Mouse (Mus musculus): Measurements from ENCODE around the gene Tcap. TPM values are rescaled to one million over a fixed set of nuclear protein-coding genes. Genes with fewer than 3 reads are reported as not detected.

Tcap gene
- 10 to 100 TPM in 2 of 4 experiments, 1 to 10 TPM in 2; 1.2 to 15.3 (median 8.3) TPM for total RNA-seq (2022)

DNA sequence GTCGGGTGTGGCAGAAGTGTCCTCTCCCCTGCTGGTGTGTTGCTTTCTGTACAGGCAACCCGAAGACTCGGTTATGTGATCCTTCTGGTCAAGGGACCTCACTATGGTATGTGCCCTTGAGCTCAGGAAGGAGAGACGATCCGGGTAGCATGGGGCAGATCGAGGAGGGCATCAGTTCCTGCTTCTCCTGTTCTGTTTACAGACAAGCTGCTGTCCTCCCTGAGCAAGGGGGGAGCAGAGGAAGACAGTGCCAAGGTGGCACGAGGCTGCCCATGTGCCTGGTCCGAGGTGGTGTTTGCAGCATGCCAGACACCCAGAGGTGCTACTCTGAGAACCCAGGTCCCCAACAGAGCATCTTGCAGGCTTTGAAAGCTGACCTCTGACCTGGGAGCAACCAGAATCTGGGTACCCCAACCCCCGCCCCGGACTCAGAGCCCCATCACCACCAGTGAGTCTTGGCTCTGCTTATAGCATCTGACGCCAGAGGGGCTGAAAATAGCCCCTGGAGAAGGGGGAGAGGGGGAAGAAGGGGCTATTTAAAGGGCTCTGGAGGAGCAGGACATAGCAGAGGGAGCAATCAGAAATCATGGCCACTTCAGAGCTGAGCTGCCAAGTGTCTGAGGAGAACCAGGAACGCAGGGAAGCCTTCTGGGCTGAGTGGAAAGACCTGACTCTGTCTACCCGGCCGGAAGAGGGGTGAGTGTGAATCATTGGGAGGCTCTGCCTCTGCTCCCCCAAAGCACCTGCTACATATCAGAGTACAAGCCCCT is at the start of gene Tcap:
Tcap (plus strand) TSS at position 551 of the 770 bp plus-strand sequence.
- DNase-seq (ENCODE audit: low spot score in 2 of 2) = no peak

DNA sequence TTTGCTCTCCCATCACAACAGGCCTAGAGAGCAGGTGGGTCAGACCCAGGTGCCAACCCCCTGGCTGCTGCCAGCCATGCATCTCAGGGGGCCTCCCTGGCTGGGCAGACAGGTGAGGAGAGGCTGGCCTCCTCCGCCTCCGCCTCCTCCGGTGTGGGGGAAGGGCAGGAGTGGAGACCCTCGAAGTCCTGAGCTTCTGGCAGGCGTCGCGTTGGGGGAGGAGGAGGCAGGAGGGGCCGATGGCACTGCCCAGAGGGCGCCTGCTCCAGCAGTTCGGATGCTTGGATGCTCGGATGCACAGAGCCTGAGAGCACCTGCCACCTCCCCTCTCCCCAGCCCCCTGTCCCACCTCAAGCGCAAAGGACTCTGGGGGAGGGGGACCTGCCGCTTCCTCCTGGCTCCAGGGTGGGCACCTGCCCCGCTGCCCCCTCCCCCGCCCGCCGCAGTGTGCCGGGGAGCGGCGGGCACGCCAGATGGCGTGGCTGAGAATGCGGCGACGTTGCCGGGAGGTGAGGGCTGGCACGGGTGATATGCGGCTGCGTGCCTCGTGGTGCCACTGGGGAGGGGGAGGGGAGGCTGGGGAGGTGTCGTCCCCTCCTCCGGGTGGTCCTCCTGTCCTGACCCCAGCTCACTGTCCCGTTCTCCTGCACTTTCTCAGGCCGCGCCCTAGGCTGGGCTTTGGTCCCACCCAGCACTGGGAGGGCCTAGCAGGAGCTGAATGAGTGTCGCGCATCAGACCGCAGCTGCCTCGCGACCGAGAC is 49.5 kb upstream of the Tcap start:
- no peak for DNase-seq (ENCODE audit: low spot score in 2 of 2)

DNA sequence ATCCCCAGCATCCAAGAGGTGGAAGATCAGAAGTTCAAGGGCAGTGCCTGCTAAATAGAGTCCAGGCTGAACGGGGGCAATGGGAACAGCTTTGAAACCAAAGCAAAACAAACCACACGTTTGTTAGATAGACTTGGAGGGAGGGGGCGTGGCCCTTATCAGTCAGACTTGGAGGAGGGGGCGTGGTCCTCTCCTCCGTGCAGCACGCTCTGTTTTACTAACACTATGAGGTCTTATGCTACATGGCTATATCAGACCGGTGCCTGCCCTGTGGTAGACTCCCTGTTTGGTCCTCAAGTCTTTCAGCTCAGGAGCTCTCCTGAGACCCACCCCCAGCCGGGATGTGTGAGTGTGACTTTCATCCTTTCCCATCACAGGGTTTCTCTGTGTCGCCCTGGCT is 48.4 kb upstream of the Tcap start:
- DNase-seq (ENCODE audit: low spot score in 2 of 2) = no peak

GRCm38 (mm10) chr11:98336245-98337107 is 47.1 kb upstream of the Tcap start:
- no peak for DNase-seq (ENCODE audit: low spot score in 2 of 2)

- peak in 1 of 2 experiments; percentile 66 for DNase-seq (ENCODE audit: low spot score in 2 of 2)
Measured at GRCm38 (mm10) chr11:98338507-98338961, 45.1 kb upstream of the Tcap start.

DNA sequence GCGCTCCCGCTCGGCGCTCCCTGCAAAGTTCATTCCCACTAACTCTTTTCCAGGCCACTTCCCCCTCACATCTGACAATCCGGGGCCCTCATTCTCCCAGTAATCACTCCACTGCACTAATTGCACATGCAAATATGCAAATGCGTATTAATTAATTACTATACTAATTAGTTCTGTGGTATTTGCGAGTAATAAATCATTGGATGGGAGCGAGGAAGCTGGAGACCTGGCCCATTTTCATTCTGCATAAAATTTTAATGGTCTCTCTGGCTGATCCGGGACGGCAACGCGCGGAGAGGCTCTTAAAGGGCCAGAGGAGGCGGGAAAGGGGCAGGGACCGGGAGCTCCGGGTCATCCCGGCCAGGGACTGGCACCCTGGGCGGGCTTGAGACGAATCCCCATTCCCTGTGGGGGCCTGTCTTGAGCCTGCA is 44.5 kb upstream of the Tcap start:
- DNase-seq (ENCODE audit: low spot score in 2 of 2) = no peak

GRCm38 (mm10) chr11:98339679-98340287 is 43.8 kb upstream of the Tcap start:
- DNase-seq (ENCODE audit: low spot score in 2 of 2) = no peak

GRCm38 (mm10) chr11:98340597-98340996 is 43.0 kb upstream of the Tcap start:
- DNase-seq (ENCODE audit: low spot score in 2 of 2) = no peak

GRCm38 (mm10) chr11:98341174-98341573 is 42.4 kb upstream of the Tcap start:
- DNase-seq (ENCODE audit: low spot score in 2 of 2) = no peak

- DNase-seq (ENCODE audit: low spot score in 2 of 2) = peak; percentile 89 to 99
Measured at GRCm38 (mm10) chr11:98342000-98342945, 41.3 kb upstream of the Tcap start.

DNA sequence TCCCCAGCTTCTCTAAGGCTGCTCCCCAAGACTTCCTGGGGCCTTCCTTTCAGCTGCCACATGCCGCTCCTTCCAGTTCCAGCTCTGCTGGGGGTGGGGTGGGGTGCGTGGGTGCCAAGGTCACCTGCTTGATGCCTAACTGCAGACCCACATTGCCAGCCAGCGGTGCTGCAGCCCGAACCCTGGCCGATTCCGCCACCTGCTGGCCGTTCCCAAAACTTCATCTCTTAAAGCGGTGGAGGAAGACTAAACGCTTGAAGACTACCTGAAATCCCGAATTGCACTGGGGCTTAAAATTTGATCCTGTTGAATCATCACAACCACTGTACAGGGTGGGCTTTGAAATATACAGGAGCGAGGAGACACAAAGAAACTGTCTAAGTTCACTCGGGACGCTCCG is 38.4 kb upstream of the Tcap start:
- DNase-seq (ENCODE audit: low spot score in 2 of 2) = peak; percentile 73 to 83

- no peak for DNase-seq (ENCODE audit: low spot score in 2 of 2)
Measured at GRCm38 (mm10) chr11:98346168-98346567, 37.4 kb upstream of the Tcap start.

DNA sequence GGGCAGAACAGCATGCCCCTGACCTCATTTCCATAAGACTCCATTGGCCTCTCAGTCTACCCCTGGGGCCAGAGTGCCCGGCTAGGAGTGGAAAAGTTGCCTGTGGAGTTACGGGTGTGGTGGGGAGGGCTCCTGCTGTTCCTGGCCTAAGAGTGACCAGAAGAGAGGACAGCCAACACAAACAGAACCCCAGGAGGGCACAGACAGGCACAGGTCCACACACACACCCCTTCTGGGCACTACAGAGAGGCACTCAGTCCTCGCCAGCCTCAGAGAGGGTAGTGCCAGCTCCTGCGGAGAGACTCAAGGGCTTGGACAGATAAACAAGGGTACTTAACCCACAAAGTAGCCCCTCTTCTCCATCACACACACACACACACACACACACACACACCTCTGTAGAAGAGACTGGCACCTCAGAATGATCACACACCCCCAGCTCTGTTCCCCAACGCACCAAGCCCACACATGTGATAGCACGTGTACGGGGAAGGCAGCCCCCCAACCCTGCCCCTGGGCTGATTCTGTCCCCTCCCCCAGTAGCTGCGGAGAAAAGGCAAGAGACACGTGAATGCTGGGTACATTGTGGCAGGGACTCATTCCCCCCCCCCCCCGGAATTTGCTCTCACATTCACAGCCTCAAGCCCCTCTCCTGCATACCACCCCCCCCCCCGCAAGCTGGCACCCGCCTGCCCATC is 36.1 kb upstream of the Tcap start:
- DNase-seq (ENCODE audit: low spot score in 2 of 2) = no peak

DNA sequence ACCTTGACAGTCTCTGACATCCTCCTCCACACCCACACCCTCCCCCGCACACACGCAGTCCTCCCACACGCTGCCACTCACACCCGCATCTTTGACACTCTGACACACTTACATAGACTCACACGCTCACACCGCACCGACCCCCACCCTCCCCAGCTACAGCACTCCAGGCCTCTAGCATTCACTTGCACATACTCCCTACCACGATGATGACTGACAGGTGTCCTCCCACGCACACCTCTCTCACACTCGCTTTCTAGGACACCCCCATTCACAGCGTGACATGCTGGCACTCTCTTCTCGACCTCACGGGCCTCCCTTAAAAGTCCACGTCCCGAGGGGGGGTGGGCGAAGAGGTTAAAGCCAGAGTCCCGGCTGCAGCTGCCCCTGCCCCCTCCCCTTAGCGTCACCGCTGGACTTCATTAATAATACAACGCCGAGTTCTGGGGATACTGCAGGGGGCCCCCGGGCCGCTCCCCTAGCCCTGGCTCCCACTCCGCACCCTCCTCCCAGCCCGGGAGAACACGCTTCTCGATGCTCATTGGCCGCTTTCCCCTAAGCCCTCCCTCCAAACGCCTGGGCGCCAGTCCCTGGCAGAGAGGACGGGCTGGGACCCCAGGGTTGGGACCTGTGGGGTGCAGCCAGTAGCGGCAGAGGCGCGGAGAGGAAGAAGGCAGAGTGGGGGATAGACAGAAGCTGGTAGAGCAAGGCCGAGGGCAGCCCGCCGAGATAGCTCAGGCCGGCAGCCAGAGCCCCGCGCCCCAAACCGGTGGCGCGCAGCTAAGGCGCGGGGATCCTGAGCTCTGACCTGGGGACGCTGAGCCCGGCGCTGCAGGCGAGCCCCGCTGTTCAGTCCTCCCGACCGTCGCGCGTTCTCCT is 35.3 kb upstream of the Tcap start, which contains the start of gene Ppp1r1b:
Ppp1r1b (plus strand) TSS at position 322 of the 879 bp plus-strand sequence.
- no peak for DNase-seq (ENCODE audit: low spot score in 2 of 2)

DNA sequence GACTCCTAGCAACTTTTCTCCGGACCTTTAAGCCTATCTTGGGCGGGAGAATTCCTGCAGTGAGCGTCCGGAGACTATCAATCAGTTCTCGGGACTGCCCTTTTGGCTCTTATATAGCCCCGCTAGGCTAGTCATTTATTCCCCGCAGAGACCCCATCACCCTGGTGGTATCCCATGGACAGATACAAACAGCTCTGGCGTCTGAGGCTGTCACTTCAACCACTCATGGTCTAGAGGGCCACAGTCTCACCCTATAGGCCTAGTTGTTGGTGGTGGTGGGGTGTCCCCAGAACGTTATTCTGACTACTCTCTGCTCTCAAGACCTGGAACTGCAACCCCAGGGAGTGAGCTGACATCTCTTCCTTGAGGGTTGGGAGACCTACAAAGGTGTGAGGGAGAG is 34.3 kb upstream of the Tcap start:
- DNase-seq (ENCODE audit: low spot score in 2 of 2) = no peak

DNA sequence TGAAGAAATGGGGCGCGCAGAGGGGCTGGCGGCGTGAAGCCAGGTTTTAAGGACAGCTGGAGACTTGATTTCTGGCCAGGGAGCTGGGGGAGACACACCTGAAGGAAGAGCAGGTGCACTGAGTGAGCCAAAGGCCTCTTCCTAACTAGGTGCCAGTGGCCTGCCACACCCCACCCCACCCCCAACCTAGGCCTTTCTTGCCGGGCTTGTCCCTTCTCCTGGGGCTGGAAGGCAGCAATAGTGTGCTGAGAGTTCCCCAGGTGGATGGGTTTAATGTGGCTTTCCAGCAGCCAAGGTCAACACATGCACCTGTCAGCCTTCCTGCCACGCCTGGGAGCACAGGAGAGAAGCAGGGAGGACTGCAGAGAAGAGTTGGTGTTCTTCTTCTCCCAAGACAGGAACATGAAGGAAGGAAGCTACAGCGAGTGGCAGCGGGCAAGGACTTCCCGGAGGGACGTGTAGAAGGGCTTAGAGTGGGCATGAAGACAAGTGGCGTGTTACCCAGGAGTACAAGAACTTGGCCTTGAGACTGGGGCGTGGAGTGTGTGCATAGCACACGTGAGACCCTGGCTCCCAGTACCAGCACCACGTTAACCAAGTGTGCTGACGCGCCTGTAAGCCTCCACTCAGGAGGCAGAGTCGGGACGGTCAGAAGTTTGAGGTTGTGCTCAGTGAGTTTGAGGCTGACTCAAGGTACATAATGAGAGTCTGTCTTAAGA is 31.2 kb upstream of the Tcap start:
- DNase-seq (ENCODE audit: low spot score in 2 of 2) = no peak

DNA sequence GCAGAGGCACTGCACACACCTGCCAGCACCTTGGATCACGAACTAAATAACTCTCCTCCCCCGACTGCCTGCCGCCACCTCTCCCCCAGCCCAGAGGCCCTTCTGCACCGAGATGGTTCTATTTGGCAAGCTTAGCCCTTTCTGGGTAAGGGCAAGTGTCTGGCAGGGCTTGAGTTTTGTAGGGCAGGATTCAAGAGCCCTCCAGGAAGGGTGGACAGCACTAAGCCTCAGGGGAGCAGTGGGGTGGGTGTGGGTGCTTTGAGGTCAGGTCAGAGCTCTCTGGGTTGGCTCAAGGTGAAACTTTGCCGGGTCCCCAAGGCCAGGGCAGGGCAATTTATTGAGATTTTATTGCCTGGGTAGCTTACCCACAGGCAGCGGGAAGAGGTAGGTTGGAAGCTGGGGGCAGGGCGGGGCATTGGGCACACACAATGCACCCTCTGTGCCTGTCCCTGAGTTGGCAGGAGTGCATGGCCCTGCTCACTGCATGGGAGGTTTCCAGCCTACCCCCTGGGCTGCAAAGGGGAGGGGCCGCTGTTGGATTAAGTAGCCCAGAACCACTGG is 29.9 kb upstream of the Tcap start:
- peak; percentile 61 to 76 for DNase-seq (ENCODE audit: low spot score in 2 of 2)
